Mouse (Mus musculus): ENCODE data around the gene Mob1b.
"Not testable (repeated sequence)": the region's sequence is repeated elsewhere in the genome, so short reads cannot be mapped to it uniquely, and the experiment has no call there.

Mob1b gene

GRCm38 (mm10) chr5:88702041-88702440 is 18.6 kb upstream of the Mob1b start:
- no peak for DNase-seq (ENCODE audit: low spot score in 2 of 2)

DNA sequence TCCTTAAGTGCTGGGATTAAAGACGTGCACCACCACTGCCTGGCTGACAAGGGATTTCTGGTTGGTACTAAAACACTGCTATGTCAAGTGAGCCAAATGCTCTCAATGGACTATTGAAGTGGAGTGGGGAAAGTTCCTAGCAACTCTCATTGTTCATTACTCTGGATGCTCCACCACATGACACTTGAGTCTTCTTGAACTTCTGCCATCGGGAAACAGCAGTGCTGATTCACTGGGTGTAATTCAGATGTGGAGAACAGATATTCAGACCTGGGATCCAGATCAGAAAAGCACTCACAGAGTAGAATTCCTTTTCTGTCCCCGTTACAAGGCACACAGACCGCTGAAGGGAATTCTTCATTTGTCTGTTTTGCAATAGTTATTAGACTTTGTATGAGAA is 17.1 kb upstream of the Mob1b start:
- no peak for DNase-seq (ENCODE audit: low spot score in 2 of 2)

GRCm38 (mm10) chr5:88711128-88711527 is 9.5 kb upstream of the Mob1b start:
- DNase-seq (ENCODE audit: low spot score in 2 of 2) = no peak

DNA sequence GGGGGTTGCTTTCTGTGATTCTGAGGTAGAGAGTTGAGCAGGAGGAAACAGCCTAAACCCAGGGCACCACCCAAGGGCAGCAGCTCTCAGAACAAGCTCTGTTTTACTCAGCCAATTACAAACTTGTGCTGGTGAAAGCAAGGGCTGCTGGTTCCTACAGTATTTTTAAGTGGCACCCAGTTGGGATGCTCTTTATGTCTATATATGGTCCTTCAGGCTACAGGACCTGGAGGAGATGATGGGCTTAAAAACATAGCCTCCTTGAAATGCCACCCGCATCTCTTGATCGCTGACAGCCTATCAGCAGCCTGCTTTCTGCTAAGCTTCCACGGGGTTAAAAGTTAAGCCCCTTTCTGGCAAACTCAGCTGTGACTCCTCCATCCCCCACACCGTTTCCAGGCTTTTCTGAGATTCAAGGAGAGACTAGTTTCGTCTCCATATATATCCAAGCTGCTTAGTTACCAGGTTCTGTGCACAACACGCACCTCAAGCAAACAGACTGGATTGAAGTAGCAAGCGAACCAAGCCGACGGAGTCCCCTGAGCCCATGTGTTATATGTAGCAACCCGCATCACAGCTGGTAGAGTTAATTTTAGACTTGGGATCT is 8.9 kb upstream of the Mob1b start:
- DNase-seq (ENCODE audit: low spot score in 2 of 2) = no peak

DNA sequence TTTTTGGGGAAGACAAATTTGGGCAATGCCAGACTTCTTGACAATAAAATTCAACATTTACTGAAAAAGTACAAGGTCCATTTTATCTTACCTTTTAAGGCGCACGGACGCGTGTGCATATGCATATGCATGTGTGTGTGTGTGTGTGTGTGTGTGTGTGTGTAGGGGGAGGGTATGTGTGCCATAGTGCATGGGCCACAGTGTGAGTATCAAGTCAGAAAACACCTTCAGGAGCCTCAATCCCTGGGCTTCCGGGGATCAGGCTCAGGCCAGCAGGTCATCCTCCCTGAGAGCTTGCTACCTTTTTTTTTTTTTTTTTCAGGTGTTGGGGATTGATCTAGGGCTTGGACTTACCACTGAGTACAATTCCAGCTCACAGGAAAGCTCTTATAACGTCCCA is 8.3 kb upstream of the Mob1b start:
- DNase-seq (ENCODE audit: low spot score in 2 of 2) = no peak

DNA sequence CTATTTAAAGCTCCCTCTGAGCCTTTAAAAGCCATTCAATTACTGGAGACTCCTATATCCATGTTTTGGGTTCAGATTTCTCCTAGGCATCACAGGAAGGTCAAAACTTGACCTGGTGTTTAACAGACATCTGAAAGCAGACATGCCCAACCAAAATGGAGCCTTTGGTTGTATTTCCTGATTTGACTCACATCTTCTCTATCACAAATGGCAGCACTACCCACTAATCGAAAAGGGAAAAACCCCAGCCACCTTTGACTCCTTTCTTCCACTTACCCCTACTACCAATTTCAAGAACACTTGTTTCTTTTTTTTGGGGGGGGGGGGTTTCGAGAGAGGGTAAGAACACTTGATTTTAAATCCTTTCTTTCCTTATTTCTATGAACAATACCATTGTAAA is 3.7 kb upstream of the Mob1b start:
- no peak for DNase-seq (ENCODE audit: low spot score in 2 of 2)

GRCm38 (mm10) chr5:88721003-88721475 is 384 bp downstream of the Mob1b start:
- no peak for DNase-seq (ENCODE audit: low spot score in 2 of 2)

- no peak for DNase-seq (ENCODE audit: low spot score in 2 of 2)
Measured at GRCm38 (mm10) chr5:88721565-88722212, 1.0 kb downstream of the Mob1b start.

GRCm38 (mm10) chr5:88722213-88722600 is 1.6 kb downstream of the Mob1b start:
- DNase-seq (ENCODE audit: low spot score in 2 of 2) = no peak

GRCm38 (mm10) chr5:88724030-88724429 is 3.4 kb downstream of the Mob1b start:
- DNase-seq (ENCODE audit: low spot score in 2 of 2) = no peak

- no peak for DNase-seq (ENCODE audit: low spot score in 2 of 2)
Measured at GRCm38 (mm10) chr5:88727593-88728144, 7.0 kb downstream of the Mob1b start.

- peak in 1 of 2 experiments; percentile 39 for DNase-seq (ENCODE audit: low spot score in 2 of 2)
Measured at GRCm38 (mm10) chr5:88734786-88735185, 14.1 kb downstream of the Mob1b start.

DNA sequence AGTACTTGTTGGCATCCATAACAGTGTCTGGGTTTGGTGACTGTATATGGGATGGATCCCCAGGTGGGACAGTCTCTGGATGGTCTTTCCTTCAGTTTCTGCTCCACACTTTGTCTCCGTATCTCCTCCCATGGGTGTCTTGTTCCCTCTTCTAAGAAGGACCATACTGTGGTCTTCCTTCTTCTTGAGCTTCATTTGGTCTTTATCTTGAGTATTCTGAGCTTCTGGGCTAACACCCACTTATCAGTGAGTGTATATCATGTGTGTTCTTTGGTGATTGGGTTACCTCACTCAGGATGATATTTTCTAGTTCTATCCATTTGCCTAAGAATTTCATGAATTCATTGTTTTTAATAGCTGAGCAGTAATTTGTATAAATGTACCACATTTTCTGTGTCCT is 20.4 kb downstream of the Mob1b start:
- not testable (repeated sequence) for DNase-seq (ENCODE audit: low spot score in 2 of 2)

- no peak for DNase-seq (ENCODE audit: low spot score in 2 of 2)
Measured at GRCm38 (mm10) chr5:88747774-88748173, 27.1 kb downstream of the Mob1b start.

GRCm38 (mm10) chr5:88753199-88753598 is 32.5 kb downstream of the Mob1b start:
- no peak for DNase-seq (ENCODE audit: low spot score in 2 of 2)

GRCm38 (mm10) chr5:88762611-88763010 is 42.0 kb downstream of the Mob1b start:
- no peak for DNase-seq (ENCODE audit: low spot score in 2 of 2)

DNA sequence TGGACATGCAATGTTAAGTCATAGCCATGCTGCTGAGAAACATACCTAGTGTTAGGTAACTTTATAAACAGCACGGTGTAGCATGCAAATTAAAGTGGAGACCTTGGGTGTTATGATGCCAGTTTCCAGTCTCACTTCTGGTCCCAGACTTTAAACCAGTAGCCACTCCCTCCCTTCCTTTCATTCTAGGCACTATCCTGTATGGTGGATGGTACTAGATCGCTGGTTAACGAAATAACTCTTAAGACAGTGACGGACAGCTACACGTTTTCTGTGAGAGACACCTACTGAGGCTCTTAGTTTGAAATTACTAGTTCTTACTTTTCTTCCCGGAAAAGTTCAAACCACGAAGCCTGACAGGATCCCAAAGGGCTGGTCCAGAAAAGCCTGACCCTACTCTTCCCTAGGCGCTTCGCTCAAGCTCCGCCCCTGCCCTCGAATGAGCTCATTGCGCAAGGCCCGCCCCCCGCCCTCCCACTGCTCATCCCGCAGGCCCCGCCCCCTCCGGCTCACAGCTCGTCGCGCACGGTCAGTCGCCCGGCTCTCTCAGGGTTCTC is 43.9 kb downstream of the Mob1b start:
- DNase-seq (ENCODE audit: low spot score in 2 of 2) = no peak

GRCm38 (mm10) chr5:88764987-88765481 is 44.4 kb downstream of the Mob1b start, which contains the start of gene Dck:
TSS of gene Dck (plus strand) at chr5:88764996.
- peak; percentile 95 to 97 for DNase-seq (ENCODE audit: low spot score in 2 of 2)

DNA sequence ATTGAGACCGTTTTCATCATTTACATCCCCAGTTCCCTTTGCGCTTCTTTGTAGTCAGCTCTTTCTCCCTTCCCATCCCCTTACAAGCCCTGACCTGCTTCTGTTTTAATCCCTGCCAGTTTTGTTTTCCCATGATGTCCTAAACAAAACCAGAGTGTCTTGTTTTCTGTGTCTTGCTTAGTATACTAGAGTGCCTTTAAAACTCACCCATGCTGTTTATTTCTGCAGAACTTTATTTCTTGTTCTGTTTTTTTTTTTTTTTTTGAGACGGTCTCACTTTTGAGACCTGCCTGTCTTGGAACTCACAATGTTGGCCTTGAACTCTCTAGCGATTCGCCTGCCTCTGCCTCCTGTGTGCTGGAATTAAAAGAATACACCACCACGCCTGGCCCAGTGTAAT is 44.9 kb downstream of the Mob1b start:
- DNase-seq (ENCODE audit: low spot score in 2 of 2) = no peak

DNA sequence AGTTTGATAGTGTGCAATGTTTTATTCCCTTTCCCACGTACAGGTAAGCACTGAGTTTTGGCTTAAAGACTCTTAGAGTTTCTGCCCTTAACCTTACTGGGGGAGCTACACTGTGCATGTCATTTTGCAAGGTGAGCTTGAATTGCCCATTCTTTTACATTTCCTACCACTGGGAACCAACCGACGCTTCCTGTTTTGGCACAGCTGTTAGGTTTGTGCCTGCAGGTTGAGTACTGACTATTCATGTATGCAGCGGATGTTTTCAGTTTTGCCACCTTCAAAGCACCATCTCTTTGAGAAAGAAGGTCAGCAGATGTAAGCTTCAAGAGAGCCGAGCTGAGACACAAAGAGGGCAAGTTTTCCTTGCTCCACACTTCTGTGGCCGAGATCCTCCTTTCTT is 45.5 kb downstream of the Mob1b start:
- peak in 1 of 2 experiments; percentile 36 for DNase-seq (ENCODE audit: low spot score in 2 of 2)

GRCm38 (mm10) chr5:88766863-88767262 is 46.2 kb downstream of the Mob1b start:
- no peak for DNase-seq (ENCODE audit: low spot score in 2 of 2)

GRCm38 (mm10) chr5:88768201-88768600 is 47.5 kb downstream of the Mob1b start:
- no peak for DNase-seq (ENCODE audit: low spot score in 2 of 2)
